Mouse (Mus musculus): ENCODE measurements around the gene Pde6g.

Pde6g gene

DNA sequence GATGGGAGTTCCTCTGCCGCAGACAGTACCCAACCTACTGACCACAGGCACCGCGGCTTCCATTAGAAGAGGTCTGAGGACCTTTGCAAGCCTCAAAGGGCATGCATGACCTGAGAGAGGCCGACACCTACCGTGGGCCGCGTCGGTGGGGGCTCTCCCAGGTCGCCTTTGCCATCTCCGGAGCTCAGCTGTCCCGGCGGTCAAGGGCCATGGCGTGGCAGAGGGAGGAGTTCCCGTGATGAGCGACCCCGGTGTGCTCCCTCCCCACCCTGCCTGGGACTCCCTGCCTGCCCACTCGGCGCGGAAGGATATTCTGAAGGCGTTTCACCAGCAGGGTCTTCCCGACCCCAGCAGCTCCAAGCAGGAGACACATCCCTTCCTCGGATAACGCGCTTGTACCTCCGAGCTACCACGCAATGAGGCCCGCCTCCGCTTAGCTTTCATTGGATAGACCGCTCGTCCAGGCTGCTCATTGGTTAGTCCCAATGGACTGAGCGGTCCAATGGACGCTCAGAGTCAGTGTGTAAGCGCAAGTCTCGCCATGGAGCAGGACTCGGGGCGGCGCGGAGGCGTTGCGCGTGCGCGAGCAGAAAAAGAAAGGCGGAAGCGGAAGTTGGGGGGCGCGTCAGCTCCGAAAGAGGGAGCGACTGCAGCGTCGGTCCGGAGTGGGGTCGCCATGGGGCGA, 13.9 kb upstream of the Pde6g start, which contains the start of gene Arl16:
Arl16 (minus strand) TSS at position 557 of the 685 bp plus-strand sequence.
- peak; percentile 98 for DNase-seq (ENCODE audit: low read depth)

- no peak for DNase-seq (ENCODE audit: low read depth)
These were observed 12.2 kb upstream of the Pde6g start for GRCm38 (mm10) chr11:120465521-120465920.

- DNase-seq (ENCODE audit: low read depth): no peak
These were observed 11.1 kb upstream of the Pde6g start for GRCm38 (mm10) chr11:120464365-120464764.

DNA sequence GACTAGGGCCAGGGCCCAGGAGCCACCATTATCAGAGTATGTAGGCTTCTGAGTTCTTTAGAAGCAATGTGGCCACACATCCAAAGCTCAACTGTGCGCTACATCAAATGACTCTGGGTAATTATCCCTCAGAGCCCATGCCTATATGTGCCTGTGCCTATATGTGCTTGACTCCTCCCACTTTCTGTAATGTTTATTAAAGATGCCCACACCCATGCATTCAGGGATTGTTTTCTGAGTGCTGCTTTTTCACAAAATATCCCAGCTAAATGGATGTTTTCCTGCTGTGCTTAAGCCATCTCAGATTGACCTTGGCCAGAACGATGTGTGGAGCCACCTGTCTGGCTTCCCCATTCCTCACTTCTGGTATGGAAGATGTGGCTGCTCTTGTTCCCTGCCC, 10.2 kb upstream of the Pde6g start:
- no peak for DNase-seq (ENCODE audit: low read depth)

DNA sequence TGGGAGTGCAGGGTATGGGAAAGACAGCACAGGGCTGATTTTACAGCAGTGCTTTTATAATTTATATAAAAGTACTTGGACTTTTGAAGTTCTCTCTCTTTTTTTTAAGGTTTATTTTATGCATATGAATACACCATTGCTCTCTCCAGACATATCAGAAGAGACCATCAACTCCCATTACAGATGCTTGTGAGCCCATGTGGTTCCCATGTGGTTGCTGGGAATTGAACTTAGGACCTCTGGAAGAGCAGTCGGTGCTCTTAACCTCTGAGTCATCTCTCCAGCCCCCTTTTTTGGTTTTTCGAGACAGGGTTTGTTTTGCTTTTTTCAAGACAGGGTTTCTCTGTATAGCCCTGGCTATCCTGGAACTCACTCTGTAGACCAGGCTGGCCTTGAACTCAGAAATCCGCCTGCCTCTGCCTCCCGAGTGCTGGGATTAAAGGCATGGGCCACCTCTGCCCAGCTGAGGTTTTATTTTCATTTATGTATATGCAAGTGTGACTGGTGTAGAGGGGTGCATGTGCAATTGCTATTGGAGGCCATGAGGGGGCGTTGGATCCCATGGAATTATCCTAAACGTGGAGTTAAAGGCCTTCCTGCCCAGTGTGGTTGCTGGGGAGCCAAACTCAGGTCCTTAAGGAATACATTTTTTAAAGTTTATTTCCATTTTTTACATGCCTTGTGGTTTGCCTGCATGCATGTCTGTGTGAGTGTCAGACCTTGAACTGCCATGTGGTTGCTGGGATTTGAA, 5.7 kb upstream of the Pde6g start:
- DNase-seq (ENCODE audit: low read depth): no peak

DNA sequence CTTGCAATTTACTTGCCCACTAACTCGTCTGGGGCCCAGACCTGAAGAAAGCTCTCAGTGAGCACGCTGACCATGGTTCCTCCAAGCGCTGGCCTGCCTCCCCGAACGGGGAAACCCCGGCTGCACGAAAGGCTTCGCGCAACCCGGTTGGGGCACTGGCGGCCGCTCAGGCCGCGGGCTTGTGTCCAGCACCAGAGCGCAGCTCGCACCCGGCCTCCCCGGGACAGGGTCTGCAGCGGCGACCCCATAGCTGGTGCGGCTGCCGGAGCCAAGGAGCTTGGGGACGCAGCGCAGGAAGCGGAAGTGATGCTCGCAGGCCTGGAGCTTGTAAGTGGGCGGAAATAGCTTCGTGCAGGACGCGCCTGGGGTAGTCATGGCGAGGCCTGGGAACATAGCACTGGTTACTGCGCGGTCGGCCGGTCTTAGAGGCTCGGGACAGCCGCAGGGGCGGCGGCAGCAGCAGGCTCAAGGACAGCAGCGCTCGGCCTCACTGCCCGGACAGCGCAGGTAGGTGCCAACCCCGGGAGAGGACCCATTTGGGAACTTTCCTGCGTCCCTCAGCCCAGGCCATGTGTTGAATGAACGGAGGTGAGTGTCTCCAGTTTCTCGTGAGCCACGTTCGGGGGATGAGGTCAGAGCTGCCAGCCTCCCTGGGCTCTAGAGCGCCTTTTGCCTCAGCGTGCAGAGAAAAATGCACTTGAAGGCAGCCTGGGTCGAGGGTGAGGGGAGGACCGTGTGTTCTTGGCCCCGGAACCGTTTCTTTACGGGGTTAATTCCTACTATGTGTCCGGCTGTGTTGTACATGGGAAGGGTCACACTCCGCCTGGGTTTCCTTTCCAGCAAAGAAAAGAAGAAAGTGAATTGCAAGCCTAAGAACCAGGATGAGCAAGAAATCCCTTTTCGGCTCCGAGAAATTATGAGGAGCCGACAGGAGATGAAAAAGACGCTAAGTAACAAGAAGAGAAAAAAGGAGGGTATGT, 4.8 kb upstream of the Pde6g start, which contains the start of the genes Oxld1 and Ccdc137:
Oxld1 (minus strand) TSS at position 297 of the 980 bp plus-strand sequence.
Ccdc137 (plus strand) TSS at position 344 of the 980 bp plus-strand sequence.
- peak; percentile 76 for DNase-seq (ENCODE audit: low read depth)

DNA sequence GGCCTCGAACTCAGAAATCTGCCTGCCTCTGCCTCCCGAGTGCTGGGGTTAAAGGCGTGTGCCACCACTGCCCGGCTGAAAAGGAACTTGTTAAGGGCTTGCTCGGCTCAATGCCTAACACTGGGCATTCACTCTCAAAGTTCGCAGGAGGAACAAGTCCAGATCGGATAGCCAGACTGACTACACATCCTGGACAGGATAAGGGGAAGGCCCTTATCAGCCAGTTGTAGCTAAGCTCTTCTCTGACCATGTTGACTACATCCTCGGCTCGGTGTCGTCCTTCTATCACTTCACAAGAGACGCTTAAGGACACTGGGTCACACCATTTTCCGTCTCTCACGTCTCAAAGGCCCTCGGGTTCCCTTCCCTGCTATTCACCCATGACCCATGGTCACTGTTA, 4.1 kb upstream of the Pde6g start:
- DNase-seq (ENCODE audit: low read depth): no peak

GRCm38 (mm10) chr11:120455413-120455812, 2.1 kb upstream of the Pde6g start:
- no peak for DNase-seq (ENCODE audit: low read depth)

DNA sequence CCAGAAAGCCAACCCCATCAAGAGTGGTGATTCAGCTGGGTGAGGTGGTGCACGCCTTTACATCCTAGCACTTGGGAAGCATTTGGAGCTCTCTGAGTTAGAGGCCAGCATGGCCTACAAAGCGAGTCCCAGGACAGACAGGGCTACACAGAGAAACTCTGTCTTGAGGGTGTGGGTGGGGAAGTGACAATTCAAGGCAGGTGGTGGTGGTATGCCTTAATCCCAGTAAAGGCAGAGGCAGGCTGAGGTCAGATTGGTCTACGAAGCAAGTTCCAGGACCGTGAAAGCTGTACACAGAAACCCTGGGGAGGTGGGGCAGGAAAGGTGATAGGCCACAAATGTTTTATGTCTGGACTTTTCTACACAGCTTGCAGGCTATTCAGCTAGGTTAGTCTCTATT, 1.7 kb upstream of the Pde6g start:
- no peak for DNase-seq (ENCODE audit: low read depth)

- no peak for DNase-seq (ENCODE audit: low read depth)
These were observed 1.1 kb downstream of the Pde6g start for GRCm38 (mm10) chr11:120452246-120452645.

- DNase-seq (ENCODE audit: low read depth): no peak
These were observed 6.1 kb downstream of the Pde6g start for GRCm38 (mm10) chr11:120447179-120447578.

DNA sequence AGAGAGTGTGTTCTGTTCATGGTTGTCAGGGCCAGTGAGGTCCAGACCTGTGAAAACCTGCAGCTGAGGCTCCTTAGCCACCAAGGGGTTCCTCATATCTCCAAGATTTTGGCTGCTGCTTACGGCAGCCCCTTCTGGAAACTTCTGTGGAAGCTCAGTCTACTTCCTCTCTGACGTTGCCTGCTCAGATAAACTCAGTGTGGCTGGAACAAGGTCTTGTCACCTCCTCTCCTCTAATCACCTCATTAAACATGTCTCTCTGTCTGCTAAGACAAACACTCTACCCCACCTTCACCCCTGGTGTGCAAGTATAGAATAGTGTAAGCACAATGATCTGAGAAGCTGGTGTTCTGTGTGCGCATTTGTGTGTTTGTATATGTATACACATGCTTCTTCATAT, 7.8 kb downstream of the Pde6g start:
- no peak for DNase-seq (ENCODE audit: low read depth)

- DNase-seq (ENCODE audit: low read depth): no peak
These were observed 9.2 kb downstream of the Pde6g start for GRCm38 (mm10) chr11:120444106-120444505.

- DNase-seq (ENCODE audit: low read depth): no peak
These were observed 10.5 kb downstream of the Pde6g start for GRCm38 (mm10) chr11:120442765-120443280.

DNA sequence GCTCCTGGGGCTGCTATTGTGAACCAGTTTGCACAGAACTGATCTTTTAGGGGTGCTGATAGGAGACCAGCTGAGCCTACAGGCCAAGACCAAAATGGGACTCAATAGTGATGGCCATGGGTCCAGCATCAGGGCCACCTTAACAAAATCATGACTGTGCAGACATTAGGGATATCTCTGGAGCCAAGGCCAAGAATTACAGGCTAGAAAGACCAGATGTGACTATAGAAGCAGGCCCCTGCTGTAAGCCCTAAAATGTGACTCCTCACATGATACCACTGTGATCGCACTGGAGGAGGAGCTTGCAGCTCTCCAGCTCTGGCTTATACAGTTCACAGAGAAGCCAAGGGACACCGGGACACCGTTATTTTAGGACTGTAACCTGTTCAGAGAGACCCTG, 11.0 kb downstream of the Pde6g start, which contains the start of gene Tspan10:
Tspan10 (plus strand) TSS at position 301 of the 400 bp plus-strand sequence.
- DNase-seq (ENCODE audit: low read depth): no peak

DNA sequence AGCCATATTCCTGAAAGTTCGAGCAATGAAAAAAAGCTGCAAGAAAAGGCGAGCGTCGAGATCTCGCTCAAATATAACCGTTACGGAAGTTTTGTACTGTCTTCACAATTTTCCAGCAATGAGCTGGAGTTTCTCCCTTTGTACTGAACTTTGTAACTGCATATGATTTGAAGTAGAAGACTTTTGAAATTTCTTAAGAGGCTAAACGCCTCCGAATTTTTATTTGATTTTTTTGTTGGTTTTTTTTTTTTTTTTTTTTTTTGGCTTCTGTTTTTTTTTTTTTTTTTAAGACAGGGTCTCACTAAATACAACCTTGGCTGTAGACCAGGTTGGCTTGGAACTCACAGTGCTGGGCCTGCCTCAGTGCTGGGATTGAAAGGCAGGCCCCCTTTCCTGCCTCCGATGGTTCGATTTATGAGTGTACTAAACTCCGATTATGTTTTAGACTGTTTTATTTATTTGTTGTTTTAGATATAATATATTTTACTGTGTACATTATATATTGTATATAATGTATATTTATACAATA, 15.4 kb downstream of the Pde6g start:
- DNase-seq (ENCODE audit: low read depth): no peak

DNA sequence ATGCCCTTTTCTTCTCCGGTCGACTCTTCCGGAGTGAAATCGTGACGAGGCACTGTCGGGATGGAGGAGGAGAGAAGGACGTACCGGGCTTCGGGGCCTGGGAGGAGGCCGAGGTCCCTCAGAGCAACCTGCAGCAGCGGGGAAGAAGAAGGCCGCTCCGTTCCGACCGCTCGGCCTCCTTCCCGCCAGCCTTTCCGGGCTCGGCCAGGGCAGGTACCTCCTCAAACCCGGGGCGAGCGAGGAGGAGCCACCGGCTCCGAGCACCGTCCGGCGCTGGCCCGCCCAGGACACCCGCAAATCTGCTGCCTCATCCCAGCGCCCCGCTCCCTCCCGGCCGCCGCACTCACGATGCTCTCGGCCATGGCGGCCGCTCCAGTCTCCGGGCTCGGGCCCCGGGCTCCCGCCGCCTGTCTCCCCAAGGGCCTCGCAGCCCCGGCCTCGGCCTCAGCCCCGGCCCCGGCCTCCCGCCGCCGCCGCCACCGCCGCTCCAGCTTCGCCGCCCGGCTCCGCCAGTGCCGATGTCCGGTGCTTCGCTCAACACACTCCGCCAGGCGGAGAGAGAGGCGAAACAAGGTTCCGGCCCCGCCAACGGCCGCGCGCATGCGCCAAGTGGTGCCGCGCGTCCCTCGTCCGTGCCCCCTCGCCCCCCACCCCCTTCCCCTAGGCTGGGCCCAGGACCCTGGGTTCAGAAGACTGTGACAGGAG, 16.0 kb downstream of the Pde6g start, which contains the start of gene Nploc4:
Nploc4 (minus strand) TSS at position 557 of the 705 bp plus-strand sequence.
- DNase-seq (ENCODE audit: low read depth): peak; percentile 89

DNA sequence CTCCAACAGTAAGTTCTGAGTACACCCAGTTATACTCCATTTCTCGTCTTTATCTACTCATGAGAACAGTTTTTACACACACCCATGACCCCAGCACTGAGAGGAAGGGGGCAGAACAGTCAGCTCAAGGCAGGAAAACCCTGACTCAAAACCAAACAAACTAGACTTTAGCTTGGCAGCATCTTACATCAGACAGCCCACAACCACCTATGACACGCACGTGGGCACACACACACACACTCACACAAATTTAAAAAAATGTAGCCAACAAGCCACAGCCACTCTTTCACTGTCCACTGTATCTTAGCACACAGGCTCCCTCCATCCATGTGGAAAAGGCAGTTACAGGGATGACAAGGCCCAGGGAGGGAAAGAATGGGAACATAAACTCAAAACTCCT, 26.6 kb downstream of the Pde6g start:
- no peak for DNase-seq (ENCODE audit: low read depth)

DNA sequence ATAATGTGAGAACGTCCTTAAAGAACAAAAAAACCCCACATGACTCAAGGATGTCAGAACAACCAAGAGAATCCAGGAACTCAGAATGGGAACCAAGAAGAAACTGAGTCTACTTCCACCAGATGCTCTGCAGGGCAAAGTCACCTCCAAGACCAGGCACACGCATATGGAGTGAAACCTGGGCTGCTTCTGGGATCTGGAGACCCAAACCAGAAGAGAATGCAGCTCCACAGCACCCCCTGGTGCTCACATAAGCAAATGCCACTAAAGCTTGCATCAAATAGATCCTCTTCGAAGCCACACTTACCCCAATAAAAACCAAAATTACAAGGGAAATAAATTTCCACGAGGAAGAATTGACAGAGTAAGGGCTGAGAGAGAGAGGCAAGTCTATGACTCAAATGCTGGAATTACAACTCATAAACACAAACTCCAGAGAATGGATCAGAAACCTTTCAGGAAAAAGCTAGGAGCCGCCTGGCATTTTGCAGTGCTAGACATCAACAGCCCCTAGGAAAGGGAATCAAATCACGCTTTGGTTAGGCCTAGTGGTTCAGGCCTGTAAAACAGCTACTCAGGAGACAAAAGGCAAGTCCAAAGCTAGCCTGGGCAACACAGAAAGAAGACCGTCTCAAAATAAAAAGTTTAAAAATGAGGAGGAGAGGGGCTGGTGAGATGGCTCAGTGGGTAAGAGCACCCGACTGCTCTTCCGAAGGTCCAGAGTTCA, 29.6 kb downstream of the Pde6g start:
- DNase-seq (ENCODE audit: low read depth): peak; percentile 74

All from naive thymus-derived CD4-positive, alpha-beta T cell, adult 2 months (primary cell).